Mouse (Mus musculus): ENCODE measurements at regions not wholly inside any gene's neighbourhood (a gene's known extent, or its start where the extent isn't known, plus 50 kb on each side); places are given as distances from the start of the nearest gene placed in this dataset.

GRCm38 (mm10) chr1:119164811-119165210 is 111.4 kb upstream of the Gli2 start:
- TF ChIP-seq CTCF (IDR thresholded peaks at IDR 0.05; ENCODE audit: insufficient read depth, low read depth, low read length) (no peak), POLR2A (IDR thresholded peaks at IDR 0.05; ENCODE audit: insufficient read depth, low read depth, low read length) (no peak)

Data from olfactory bulb, adult 2 months (tissue).